Mouse (Mus musculus): Measurements from ENCODE around the gene Uxs1.

GRCm38 (mm10) chr1:43769348-43769747 lies 58.3 kb downstream of the Uxs1 start:
- TF ChIP-seq POLR2A (IDR thresholded peaks at IDR 0.05; ENCODE audit: low read depth, low read length) (no peak), CTCF (IDR thresholded peaks at IDR 0.05; ENCODE audit: borderline replicate concordance, insufficient read depth, low read length) (no peak)
